Mouse (Mus musculus): ENCODE measurements around the gene BC049715. TPM values are rescaled to one million over a fixed set of nuclear protein-coding genes. Genes with fewer than 3 reads are reported as not detected.
"Not testable (repeated sequence)": the region's sequence is repeated elsewhere in the genome, so short reads cannot be mapped to it uniquely, and the experiment has no call there.

BC049715 gene
- 1 to 10 TPM; 1.9 to 2.8 TPM for total RNA-seq (2021)

DNA sequence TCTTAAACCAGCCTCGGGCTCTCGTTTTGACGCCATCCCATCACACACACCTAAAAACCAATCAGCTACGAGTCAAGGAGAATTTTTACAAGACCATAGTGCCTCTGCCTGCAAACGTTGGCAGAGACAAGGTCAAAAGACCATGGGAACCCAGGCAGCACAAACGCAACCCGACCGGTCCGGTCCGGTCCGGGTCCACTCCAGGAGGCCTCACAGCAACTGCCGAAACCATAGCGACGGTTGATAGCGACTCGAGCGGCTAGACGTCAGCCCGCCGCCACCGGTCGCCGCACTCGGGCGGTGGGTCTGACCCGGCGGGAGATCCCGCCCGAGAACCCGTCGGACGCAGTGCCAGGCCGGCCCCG is at the start of gene BC049715:
Gene BC049715, plus strand, starts transcription at position 111 of the 365 bp plus-strand sequence.
- no peak for DNase-seq (ENCODE audit: low spot score in 2 of 2)
- intact Hi-C loops (cut with DNase I), result loop anchor here (1.0 kb wide), 1 partner anchor 23 kb away; the partner anchor contains the start of gene Hist4h4

DNA sequence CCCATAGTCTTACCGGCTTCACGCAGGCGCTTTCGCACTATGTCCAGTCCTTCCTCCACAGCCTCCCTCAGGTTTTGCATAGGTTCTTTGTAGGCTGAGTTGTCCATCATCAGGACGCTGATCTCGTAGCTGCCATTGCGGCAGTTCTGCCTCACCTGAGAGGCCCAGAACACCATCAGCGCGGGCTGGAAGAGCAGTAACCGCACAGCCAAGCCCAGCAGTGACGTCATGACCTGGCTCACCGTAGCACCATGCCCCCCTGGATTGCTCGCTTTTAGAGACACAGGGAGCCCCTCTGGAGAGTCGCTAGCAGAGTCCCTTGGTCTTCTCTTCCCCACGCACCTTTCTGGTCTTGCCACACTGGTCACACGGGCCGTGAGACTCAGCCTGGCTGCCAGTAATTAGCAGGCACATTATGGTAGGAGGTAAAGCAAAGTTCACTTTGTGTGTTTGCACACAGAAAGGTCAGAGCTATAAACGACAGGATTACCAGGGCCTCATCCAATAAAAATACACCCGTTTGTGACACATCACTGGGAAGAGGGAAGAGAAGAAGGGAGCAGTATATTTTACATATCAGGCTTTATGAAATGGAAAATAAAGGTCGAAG is 45.9 kb upstream of the BC049715 start, which contains the start of gene Gucy2c:
Gene Gucy2c, minus strand, starts transcription at position 389 of the 610 bp plus-strand sequence.
- intact Hi-C loops (cut with DNase I), result no loop called here
- no peak for DNase-seq (ENCODE audit: low spot score in 2 of 2)

DNA sequence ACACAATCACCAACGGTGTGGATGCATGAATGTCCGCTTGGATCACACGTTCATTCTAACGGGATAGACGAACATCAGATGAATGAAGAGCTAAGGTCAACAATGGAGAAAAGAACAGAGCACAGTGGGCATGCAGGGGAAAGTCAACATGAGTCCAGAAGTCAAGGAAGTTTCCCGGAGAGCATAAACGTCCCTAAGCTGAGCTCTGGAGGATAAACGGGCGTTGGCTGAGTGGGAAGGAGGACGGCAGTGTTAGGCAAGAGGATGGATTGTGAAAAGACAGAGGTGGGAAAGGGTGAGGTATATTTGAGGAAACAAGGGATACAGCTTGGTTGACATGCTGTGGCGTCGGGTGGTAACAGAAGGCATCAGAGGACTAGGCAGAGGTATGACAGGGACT is 45.3 kb upstream of the BC049715 start:
- intact Hi-C loops (cut with DNase I), result no loop called here

DNA sequence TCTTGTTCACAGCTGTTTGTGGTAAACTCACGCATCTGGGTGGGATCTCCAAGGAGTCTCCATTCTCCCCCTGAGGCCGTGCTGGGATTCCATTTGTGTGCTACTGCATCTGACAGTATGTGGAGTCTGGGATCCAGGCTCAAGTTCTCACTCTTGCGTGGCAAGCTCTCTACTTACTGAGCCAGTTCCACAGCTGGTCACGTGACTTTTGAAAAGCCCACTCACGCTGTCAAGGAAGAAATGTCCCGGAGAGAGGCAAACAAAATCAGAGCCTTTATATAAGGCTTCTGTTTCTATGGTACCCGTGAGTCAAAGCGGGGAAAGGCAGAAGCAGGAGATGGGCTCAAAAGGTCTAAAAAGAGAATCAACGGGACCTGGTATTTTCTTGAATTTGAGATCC is 44.7 kb upstream of the BC049715 start:
- intact Hi-C loops (cut with DNase I), result no loop called here
- DNase-seq (ENCODE audit: low spot score in 2 of 2), result peak; percentile 30 to 67

More for the DNA sequence above, 45.3 kb upstream of the BC049715 start:
- no peak for DNase-seq (ENCODE audit: low spot score in 2 of 2)

DNA sequence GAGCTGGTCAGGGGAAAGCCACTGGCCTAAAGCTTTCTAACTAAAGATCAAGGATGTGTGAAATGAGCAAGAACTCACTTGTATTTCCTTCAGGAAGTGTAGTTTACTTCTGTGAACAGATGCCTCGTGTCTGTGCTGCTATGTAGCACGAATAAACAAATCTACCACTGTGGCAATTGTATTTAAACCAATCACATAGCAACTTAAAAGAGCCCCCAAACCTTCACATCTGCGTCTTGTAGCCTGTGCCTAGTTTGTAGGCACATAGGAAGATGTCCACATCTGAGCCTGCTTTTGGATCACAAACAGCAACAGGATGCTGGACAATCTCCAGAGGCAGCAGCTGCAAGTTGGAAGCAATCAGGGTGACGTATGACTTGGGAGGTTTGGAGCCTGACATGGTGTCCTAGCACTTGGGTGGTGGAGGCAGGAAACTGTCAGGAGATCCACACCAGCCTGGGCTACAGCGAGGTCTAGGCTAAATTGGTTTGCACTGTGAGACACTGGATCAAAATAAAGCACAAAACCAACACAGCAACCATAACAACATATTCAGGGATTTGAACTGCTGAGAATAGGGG is 37.9 kb upstream of the BC049715 start:
- no peak for DNase-seq (ENCODE audit: low spot score in 2 of 2)
- intact Hi-C loops (cut with DNase I), result no loop called here

DNA sequence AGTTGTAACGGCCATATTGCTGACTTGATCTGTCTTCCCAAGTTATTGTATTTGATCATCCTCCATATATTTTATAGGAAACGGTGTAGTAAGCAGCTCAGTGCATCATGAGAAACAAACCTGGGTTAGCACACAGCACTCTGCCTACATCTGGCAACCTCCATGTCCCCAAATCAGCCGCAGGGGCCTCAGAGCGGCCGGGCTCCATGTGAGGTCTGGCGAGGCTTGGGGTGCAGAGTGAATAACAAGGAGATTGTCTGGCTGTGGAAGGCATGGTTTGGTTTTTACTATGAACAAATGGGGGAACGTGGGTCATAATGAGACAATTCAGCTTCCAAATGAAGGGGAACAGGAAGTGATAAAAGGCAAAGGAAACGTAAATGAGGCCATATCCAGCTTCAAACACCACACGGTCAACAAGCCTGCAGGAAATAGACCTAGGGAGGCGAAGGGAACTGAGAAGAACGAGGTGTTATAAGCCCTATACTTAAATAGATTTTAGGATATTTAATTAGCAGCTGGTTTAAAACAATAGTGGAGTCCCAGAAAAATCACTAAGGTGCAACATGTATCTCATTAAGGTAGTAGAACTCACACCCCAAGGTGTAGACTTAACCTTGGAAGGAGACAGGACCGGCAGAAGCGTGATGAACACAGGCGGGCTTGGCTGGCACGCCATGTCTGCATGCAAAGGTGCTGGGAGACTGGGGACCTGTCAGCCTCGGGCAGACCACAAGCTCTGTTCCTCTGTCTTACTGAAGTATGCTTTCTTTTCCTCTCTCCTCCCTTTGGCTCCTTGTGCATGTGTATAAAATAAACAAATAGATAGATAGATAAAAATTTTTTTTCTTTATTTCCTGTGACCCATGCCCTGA is 34.3 kb upstream of the BC049715 start:
- intact Hi-C loops (cut with DNase I), result no loop called here
- no peak for DNase-seq (ENCODE audit: low spot score in 2 of 2)

DNA sequence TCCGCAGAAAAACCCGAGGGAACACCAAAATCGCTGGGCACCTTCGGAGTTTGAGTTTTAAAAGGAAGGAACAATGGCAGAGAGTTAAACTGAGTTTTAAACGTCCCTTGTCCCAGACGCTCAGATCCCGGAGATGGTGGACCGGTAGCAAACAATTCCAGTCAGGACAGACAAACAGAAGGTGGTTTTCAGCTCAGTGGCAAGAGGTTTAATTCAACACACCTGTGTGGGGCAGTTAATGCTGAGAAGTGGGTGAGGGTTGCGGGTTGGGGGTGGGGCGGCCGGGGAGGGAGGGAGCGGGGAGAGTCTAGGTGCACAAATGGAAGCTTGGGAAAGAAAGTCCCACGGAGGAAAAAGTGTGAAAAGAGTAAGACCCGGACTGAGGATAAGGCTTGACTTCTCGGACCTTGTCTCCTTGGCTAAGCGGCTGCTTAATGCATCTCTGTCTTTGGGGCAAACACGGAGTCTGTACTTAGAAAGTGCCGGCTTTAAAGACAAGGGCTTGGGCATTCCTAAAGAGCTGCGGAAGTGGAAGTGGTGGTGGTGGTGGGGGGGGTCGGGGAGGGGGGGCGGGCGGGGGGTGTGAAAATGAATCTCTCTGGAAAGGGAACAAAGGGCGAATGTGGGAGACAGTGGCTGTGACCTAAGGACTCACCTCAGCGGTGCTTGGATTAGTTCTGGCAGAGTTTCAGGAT is 33.4 kb upstream of the BC049715 start:
- intact Hi-C loops (cut with DNase I), result no loop called here
- DNase-seq (ENCODE audit: low spot score in 2 of 2), result no peak

DNA sequence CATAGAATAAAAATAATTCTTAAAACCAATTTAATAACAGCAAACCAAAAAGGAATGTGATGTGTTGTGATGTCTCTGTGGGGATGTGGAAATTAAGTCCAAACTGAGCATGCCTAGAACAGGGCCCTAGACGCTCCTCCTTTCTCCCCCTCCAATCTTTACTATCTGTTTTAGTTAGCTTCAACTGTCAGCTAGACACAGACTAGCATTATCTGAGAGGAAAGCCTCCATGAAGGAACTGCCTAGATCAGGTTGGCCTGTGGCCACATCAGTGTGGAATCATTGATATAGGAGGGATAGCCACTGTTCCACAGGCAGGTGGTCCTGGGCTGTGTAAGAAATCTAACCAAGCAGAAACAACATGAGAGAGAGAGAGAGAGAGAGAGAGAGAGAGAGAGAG is 32.3 kb upstream of the BC049715 start:
- intact Hi-C loops (cut with DNase I), result no loop called here
- no peak for DNase-seq (ENCODE audit: low spot score in 2 of 2)

DNA sequence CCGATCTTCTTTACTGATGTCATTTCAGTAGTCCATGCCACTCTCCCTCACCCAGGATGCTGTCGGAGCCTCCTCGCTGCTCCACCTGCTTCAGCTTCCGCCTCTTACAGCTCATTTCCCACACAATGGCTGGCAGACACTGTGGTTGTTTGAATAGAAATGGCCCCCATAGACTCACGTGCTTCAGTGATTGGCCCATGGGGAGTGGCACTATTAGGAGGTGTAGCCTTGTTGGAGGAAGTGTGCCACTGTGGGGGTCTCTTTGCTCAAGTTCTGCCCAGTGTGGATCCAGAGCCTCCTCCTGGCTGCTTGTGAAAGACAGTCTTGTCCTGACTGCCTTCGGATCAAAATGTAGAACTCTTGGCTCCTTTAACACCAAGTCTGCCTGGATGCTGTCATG is 31.6 kb upstream of the BC049715 start:
- no peak for DNase-seq (ENCODE audit: low spot score in 2 of 2)
- intact Hi-C loops (cut with DNase I), result no loop called here

DNA sequence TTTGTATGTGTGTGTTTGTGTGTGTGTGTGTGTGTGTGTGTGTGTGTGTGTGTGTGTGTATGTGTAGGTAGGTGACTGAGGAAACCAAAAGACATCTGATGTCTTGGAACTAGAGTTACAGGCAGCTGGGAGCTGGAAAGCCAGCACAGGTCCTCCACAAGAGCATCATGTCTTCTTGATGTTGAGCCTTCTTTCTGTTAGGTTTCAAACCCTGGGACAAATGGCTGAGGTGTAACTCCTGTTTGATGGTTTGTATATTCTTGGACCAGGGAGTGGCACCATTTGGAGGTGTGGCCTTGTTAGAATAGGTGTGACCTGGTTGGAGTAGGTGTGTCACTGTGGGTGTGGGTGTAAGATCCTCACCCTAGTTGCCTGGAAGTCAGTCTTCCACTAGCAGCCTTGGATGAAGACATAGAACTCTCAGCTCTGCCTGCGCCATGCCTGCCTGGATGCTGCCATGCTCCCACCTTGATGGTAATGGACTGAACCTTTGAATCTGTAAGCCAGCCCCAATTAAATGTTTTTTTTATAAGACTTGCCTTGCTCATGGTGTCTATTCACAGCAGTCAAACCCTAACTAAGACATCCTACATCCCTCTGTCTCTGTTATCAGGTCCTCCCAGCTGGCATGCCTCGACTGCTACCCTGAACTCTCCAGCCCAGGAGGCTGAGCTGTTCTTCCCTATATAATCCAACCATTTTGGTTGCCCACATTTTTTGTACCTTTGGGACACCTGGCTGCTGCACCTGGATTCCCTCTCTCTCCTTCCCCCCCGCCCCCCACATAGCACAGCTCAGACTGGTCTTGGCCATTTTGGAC is 29.3 kb upstream of the BC049715 start:
- intact Hi-C loops (cut with DNase I); DNase-seq (ENCODE audit: low spot score in 2 of 2): not testable (repeated sequence)

DNA sequence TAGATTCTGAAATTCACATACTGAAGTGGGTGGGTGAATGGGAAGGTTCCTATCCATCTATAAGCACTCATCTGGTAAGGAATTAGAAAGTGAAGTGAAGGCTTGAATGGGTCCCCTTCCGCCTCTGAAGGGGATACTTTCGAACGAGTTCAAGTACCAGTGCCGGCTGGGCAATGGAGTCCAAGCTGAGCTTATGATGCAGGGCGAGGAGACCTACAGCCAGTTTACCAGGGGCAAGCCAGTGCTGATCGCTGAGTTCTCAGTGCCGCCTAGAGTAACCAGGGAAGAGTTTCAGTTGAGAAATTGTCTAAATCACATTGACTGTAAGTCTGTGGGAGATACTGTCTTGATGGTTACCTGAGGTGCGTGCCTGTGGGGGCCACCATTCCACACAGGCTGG is 26.7 kb upstream of the BC049715 start:
- intact Hi-C loops (cut with DNase I), result loop anchor here (10.0 kb wide), 1 partner anchor 266 kb away; no protein-coding TSS in a partner anchor
- no peak for DNase-seq (ENCODE audit: low spot score in 2 of 2)

DNA sequence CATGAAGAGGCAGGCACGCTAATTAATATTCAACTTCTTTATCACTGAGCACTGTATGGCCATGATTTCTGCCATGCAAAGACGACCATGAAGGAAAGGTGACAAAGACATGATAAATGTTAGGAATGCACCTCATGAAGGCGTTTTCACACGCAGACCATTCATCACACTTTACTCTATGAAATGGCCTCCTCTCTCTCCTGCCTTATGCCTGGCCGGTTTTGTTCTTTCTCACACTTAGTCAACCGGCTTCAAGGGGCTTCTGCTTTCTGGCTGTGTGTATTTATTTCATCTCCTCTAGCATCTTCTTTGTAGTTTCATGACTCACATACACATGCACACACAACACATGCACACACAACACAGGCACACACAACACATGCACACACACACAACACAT is 26.2 kb upstream of the BC049715 start:
- DNase-seq (ENCODE audit: low spot score in 2 of 2), result no peak
- intact Hi-C loops (cut with DNase I), result loop anchor here (10.0 kb wide), 1 partner anchor 266 kb away; no protein-coding TSS in a partner anchor

DNA sequence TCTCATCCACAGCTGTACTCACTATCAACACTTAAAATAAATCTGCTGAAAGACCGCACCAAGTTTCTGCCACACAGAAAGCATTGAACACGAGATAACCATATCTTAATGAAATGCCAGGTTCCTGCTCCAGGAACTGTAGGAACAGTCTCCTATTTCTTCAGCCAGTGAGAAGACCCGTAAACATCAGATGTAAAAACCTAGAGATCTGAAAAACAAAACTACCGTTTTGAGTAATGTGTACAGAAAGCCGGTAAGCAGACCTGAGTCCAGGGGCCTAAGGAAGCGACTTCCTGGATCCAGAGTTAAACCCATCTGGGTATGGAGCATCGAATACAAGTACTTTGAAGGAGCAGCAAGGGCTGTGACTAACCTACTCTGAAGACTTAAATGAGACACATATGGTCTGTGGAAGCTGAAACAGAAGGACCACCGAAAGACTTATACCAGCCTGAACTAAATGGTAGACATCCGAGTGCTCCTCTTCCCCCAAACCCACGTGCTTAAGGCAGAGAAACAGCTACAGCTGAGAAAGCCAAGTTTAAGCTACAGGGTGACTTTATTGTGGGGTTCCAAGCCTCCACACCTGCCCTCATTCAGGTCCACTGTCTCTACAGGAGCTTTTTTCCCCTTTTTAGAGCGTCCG is 24.2 kb upstream of the BC049715 start:
- intact Hi-C loops (cut with DNase I), result loop anchor here (10.0 kb wide), 1 partner anchor 268 kb away; no protein-coding TSS in a partner anchor
- DNase-seq (ENCODE audit: low spot score in 2 of 2), result no peak

DNA sequence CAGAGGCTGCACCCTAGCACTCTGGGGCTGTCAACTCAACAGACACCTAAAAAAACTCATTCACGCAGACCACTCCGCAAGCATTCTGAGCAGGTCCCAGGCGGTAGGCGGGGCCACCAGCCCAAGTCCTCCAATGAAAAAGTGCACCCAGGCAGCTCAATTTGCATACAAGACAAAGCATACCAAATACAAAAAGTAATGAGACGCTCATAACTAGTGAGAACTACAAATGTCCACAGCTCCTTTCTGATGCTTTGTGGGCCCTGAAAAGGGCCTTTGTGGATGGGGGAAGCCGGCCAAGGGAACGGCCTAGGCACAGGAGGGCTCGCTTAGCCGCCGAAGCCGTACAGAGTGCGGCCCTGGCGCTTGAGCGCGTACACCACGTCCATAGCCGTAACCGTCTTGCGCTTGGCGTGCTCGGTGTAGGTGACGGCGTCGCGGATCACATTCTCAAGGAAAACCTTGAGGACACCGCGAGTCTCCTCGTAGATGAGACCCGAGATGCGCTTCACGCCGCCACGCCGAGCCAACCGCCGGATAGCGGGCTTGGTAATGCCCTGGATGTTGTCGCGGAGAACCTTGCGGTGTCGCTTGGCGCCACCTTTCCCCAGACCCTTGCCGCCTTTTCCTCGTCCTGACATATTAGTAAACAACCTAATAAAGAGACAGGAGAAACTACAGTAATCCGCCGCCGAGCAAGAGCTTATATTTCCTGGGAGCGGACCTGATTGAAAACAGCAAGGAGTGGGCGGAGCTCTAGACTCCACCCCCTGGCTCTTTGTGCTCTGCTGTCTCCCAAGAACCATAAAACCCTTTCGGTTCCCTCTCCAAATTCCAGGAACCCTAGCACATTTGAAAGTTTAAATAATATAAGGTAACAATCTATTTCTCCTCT is 23.4 kb upstream of the BC049715 start, which contains the start of gene Hist4h4:
Gene Hist4h4, minus strand, starts transcription at position 677 of the 895 bp plus-strand sequence.
- peak; percentile 96 to 98 for DNase-seq (ENCODE audit: low spot score in 2 of 2)
- intact Hi-C loops (cut with DNase I), result loop anchor here (1.0 to 10.0 kb wide), 2 partner anchors 23 to 269 kb away; partner anchors contain the start of gene BC049715

DNA sequence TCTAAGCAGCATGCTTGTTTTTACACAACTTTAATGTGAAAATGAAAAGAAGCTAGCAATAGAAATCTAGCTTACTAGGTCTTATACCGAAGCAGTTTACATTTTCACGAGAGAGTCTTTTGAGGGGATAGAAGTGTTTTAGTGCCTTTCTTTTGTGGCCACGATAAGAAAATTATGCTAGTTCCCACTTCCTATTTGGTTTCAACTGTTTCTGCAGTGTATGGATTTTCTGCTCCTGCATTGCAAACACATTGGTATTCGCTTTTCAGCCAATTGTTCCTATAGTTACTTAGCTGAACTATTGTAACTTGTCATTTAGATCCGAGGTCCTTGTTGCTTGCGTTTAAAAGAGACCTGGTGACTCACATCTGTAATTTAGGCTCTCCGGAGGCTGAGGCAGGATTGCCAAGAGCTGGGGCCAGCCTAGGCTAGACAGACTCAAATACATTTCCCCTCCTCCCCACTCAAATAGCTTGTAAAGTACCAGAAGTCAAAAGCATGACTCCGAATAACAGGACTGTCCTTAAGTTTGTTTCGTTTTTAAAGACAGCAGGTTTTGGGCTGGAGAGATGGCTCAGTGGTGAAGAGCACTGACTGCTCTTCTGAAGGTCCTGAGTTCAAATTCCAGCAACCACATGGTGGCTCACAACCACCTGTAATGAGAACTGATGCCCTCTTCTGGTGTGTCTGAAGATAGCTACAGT is 22.6 kb upstream of the BC049715 start:
- intact Hi-C loops (cut with DNase I), result loop anchor here (1.0 to 10.0 kb wide), 2 partner anchors 22 to 270 kb away; partner anchors contain the start of gene BC049715
- no peak for DNase-seq (ENCODE audit: low spot score in 2 of 2)

DNA sequence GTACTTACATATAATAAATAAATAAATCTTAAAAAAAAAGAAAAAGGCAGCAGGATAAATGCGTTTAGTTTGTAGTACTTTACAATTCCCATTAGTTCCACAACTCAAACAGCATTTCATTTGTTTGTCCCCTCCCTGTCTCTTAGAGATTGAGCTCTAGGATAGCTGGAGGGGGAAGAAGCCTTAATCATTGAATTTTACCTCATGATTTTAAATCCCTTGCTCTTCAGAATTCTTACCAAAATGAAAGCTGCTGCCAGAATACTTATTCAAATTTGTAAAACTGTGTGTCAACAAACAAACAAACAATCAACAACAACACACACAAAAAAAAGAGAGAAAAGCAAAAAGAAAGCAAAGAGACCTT is 22.0 kb upstream of the BC049715 start:
- intact Hi-C loops (cut with DNase I), result loop anchor here (10.0 kb wide), 1 partner anchor 271 kb away; no protein-coding TSS in a partner anchor
- DNase-seq (ENCODE audit: low spot score in 2 of 2), result no peak

DNA sequence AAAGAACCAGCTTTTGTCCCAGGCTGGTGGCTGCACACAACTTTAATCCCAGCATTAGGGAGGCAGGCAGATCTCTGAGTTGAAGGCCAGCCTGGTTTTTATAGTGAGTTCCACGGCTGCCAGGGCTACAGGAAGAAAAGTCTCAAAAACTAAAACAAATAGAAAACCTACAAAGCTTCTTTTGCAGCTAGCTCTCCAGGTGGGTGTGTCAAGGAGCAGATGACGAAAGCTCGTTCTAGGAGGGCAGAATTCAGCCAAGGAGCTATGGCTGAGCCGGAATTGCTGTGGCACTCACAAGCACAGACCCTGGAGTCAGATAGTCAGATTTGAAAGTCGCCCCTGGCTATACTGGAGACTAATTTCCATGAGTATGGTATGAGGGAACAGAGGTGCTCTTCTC is 20.6 kb upstream of the BC049715 start:
- intact Hi-C loops (cut with DNase I), result loop anchor here (10.0 kb wide), 1 partner anchor 272 kb away; no protein-coding TSS in a partner anchor
- no peak for DNase-seq (ENCODE audit: low spot score in 2 of 2)
